Mouse (Mus musculus) brain, embryonic 14.5 days (tissue): ENCODE data around the gene Ccdc71.

ENCODE experiments used
- CTCF ChIP-seq: fragments of 200-500 bp; IDR thresholded peaks from 2 replicates; pipeline ENCODE4 v1.5.1; 2012; ENCODE audit warnings: inconsistent platforms, mild to moderate bottlenecking, moderate library complexity, borderline replicate concordance; ENCODE audit not compliant: insufficient read depth, insufficient read length; ENCODE audit errors: extremely low read depth
- POLR2A ChIP-seq: fragments of 200-500 bp; IDR thresholded peaks from 2 replicates; pipeline ENCODE4 v1.6.1; 2012; ENCODE audit warnings: mild to moderate bottlenecking, inconsistent platforms, borderline replicate concordance; ENCODE audit not compliant: poor library complexity, insufficient read depth, insufficient read length, severe bottlenecking; ENCODE audit errors: extremely low read depth

DNA sequence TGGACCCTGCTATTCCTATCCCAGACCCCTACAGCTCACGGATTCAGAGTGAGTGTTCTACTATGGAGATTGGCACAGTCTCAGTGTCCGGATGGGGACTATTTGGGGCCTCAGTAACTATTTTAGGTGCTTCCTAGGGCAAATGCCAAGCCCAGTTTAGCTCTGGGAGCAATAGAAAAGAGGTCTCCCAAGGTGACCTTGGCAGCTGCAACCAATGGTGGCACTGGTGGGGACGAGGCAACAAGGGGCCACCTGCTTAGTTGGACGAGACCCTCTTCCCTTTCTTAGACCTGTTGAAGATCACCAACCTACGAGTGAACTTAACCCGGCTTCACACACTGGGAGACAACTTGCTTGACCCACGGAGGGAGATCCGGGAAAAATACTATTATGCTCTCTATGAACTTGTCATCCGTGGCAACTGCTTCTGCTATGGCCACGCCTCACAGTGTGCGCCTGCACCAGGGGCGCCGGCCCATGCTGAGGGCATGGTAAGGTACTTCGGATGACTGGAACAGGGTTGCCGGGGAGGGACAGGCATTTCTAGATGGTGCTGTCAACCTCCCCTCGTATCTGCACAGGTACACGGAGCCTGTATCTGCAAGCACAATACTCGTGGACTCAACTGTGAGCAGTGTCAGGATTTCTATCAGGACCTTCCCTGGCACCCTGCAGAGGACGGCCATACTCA, 21.3 kb downstream of the Ccdc71 start:
- TF ChIP-seq CTCF (no peak), POLR2A (no peak)
